Mouse (Mus musculus): ENCODE measurements around the gene Acadvl. TPM values are rescaled to one million over a fixed set of nuclear protein-coding genes. Genes with fewer than 3 reads are reported as not detected.
A peak's percentile ranks its signal among the peaks of the same experiment; 100 is the strongest.
"Not testable (repeated sequence)": the region's sequence is repeated elsewhere in the genome, so short reads cannot be mapped to it uniquely, and the experiment has no call there.

Gene Acadvl
- polyA plus RNA-seq, 1 experiment from 2014 or later = 78.2 TPM

GRCm38 (mm10) chr11:70016177-70016576 is 966 bp upstream of the Acadvl start:
- H3K4me3 ChIP-seq; H3K9ac ChIP-seq; H3K4me2 ChIP-seq; H3K9me3 ChIP-seq; H3K27ac ChIP-seq; H3K27me3 ChIP-seq; ATAC-seq (ENCODE audit: insufficient number of reproducible peaks, insufficient read depth, low FRiP score, low TSS enrichment, low read depth): not testable (repeated sequence)
- WGBS = 67% methylated on average over 2 of the region's 2 CpGs
- Histone ChIP-seq H3K4me1 (peaks cover 45% of the 10 kb centered on the region), H3K36me3 (peaks cover 32% of the 10 kb centered on the region)

- Histone ChIP-seq H3K4me2 (peak overlapping the region; percentile 85), H3K36me3 (peaks cover 37% of the 10 kb centered on the region), H3K27ac (no peak overlapping the region), H3K4me1 (peaks cover 41% of the 10 kb centered on the region), H3K9me3 (no peaks in the 10 kb centered on the region), H3K4me3 (peak overlapping the region; percentile 65; the same call in 1 of the 2 replicates), H3K27me3 (no peaks in the 10 kb centered on the region), H3K9ac (no peak overlapping the region)
- 64% methylated on average over 6 of the region's 6 CpGs for WGBS
- no peak for ATAC-seq (ENCODE audit: insufficient number of reproducible peaks, insufficient read depth, low FRiP score, low TSS enrichment, low read depth)
Measured at GRCm38 (mm10) chr11:70015677-70016076, 466 bp upstream of the Acadvl start.

GRCm38 (mm10) chr11:70014051-70014450 is 1.2 kb downstream of the Acadvl start:
- 61% methylated on average over 5 of the region's 5 CpGs for WGBS
- H3K9ac ChIP-seq = peak overlapping the region; percentile 84
- H3K36me3 ChIP-seq = peaks cover 53% of the 10 kb centered on the region
- no peaks in the 10 kb centered on the region for H3K27me3 ChIP-seq
- H3K4me1 ChIP-seq = peaks cover 25% of the 10 kb centered on the region
- H3K4me2 ChIP-seq = peak overlapping the region; percentile 85
- H3K4me3 ChIP-seq = no peak overlapping the region
- no peak for ATAC-seq (ENCODE audit: insufficient number of reproducible peaks, insufficient read depth, low FRiP score, low TSS enrichment, low read depth)
- no peaks in the 10 kb centered on the region for H3K9me3 ChIP-seq
- H3K27ac ChIP-seq = 0 out of 2 replicates have a peak overlapping the region, but pooled peaks have one; percentile 72

GRCm38 (mm10) chr11:70013408-70013807 is 1.8 kb downstream of the Acadvl start:
- Histone ChIP-seq H3K4me1 (peaks cover 22% of the 10 kb centered on the region), H3K27ac (no peak overlapping the region), H3K9me3 (no peaks in the 10 kb centered on the region), H3K4me2 (no peak overlapping the region), H3K27me3 (no peaks in the 10 kb centered on the region), H3K36me3 (peaks cover 60% of the 10 kb centered on the region), H3K9ac (no peak overlapping the region), H3K4me3 (no peak overlapping the region)
- 84% methylated on average over 3 of the region's 3 CpGs for WGBS
- ATAC-seq (ENCODE audit: insufficient number of reproducible peaks, insufficient read depth, low FRiP score, low TSS enrichment, low read depth) = no peak

GRCm38 (mm10) chr11:70012931-70013330 is 2.3 kb downstream of the Acadvl start:
- no peak overlapping the region for H3K27ac ChIP-seq
- no peak for ATAC-seq (ENCODE audit: insufficient number of reproducible peaks, insufficient read depth, low FRiP score, low TSS enrichment, low read depth)
- 86% methylated on average over 9 of the region's 9 CpGs for WGBS
- no peak overlapping the region for H3K9ac ChIP-seq
- H3K4me3 ChIP-seq = no peak overlapping the region
- H3K27me3 ChIP-seq = no peaks in the 10 kb centered on the region
- peaks cover 20% of the 10 kb centered on the region for H3K4me1 ChIP-seq
- peaks cover 65% of the 10 kb centered on the region for H3K36me3 ChIP-seq
- no peak overlapping the region for H3K4me2 ChIP-seq
- H3K9me3 ChIP-seq = no peaks in the 10 kb centered on the region

- Histone ChIP-seq H3K36me3 (peaks cover 84% of the 10 kb centered on the region), H3K9ac (0 out of 2 replicates have a peak overlapping the region, but pooled peaks have one; percentile 3), H3K4me2 (no peak overlapping the region), H3K27me3 (no peaks in the 10 kb centered on the region), H3K4me1 (peaks cover 10% of the 10 kb centered on the region), H3K9me3 (no peaks in the 10 kb centered on the region), H3K27ac (no peak overlapping the region), H3K4me3 (no peak overlapping the region)
- ATAC-seq (ENCODE audit: insufficient number of reproducible peaks, insufficient read depth, low FRiP score, low TSS enrichment, low read depth) = no peak
- 84% methylated on average over 10 of the region's 10 CpGs for WGBS
Measured at GRCm38 (mm10) chr11:70010961-70011360, 4.2 kb downstream of the Acadvl start.

GRCm38 (mm10) chr11:70010548-70010947 is 4.7 kb downstream of the Acadvl start:
- Histone ChIP-seq H3K27me3 (no peaks in the 10 kb centered on the region), H3K4me3 (no peak overlapping the region), H3K27ac (no peak overlapping the region), H3K36me3 (peaks cover 88% of the 10 kb centered on the region), H3K9ac (peak overlapping the region; percentile 40; the same call in 1 of the 2 replicates), H3K4me1 (peaks cover 10% of the 10 kb centered on the region), H3K4me2 (no peak overlapping the region), H3K9me3 (no peaks in the 10 kb centered on the region)
- 85% methylated on average over 12 of the region's 12 CpGs for WGBS
- ATAC-seq (ENCODE audit: insufficient number of reproducible peaks, insufficient read depth, low FRiP score, low TSS enrichment, low read depth) = no peak

GRCm38 (mm10) chr11:70010033-70010432 is 5.2 kb downstream of the Acadvl start:
- no peak overlapping the region for H3K4me2 ChIP-seq
- H3K4me3 ChIP-seq = no peak overlapping the region
- ATAC-seq (ENCODE audit: insufficient number of reproducible peaks, insufficient read depth, low FRiP score, low TSS enrichment, low read depth) = no peak
- H3K4me1 ChIP-seq = peaks cover 10% of the 10 kb centered on the region
- H3K36me3 ChIP-seq = peaks cover 94% of the 10 kb centered on the region
- H3K9me3 ChIP-seq = no peaks in the 10 kb centered on the region
- peak overlapping the region; percentile 40; the same call in 1 of the 2 replicates for H3K9ac ChIP-seq
- 89% methylated on average over 6 of the region's 6 CpGs for WGBS
- H3K27me3 ChIP-seq = no peaks in the 10 kb centered on the region
- H3K27ac ChIP-seq = no peak overlapping the region

GRCm38 (mm10) chr11:70005521-70005920 is 9.7 kb downstream of the Acadvl start:
- Histone ChIP-seq H3K9me3 (no peaks in the 10 kb centered on the region), H3K4me3 (no peak overlapping the region), H3K4me2 (no peak overlapping the region), H3K9ac (no peak overlapping the region; the same call in 1 of the 2 replicates), H3K36me3 (peaks cover 64% of the 10 kb centered on the region), H3K4me1 (peaks cover 31% of the 10 kb centered on the region), H3K27me3 (no peaks in the 10 kb centered on the region), H3K27ac (no peak overlapping the region)
- no peak for ATAC-seq (ENCODE audit: insufficient number of reproducible peaks, insufficient read depth, low FRiP score, low TSS enrichment, low read depth)
- 62% methylated on average over 5 of the region's 5 CpGs for WGBS

GRCm38 (mm10) chr11:70002471-70002870 is 12.7 kb downstream of the Acadvl start:
- Histone ChIP-seq H3K36me3 (peaks cover 58% of the 10 kb centered on the region), H3K27ac (no peak overlapping the region), H3K9ac (peak overlapping the region; percentile 59), H3K27me3 (no peaks in the 10 kb centered on the region), H3K4me1 (peaks cover 51% of the 10 kb centered on the region), H3K4me3 (peak overlapping the region; percentile 80), H3K9me3 (no peaks in the 10 kb centered on the region), H3K4me2 (peak overlapping the region; percentile 88)
- no peak for ATAC-seq (ENCODE audit: insufficient number of reproducible peaks, insufficient read depth, low FRiP score, low TSS enrichment, low read depth)
- WGBS = 95% methylated on average over 2 of the region's 2 CpGs

- peaks cover 54% of the 10 kb centered on the region for H3K4me1 ChIP-seq
- H3K27ac ChIP-seq = no peak overlapping the region
- no peak for ATAC-seq (ENCODE audit: insufficient number of reproducible peaks, insufficient read depth, low FRiP score, low TSS enrichment, low read depth)
- no peaks in the 10 kb centered on the region for H3K27me3 ChIP-seq
- peak overlapping the region; percentile 89 for H3K9ac ChIP-seq
- H3K4me2 ChIP-seq = peak overlapping the region; percentile 88
- peak overlapping the region; percentile 80 for H3K4me3 ChIP-seq
- no peaks in the 10 kb centered on the region for H3K9me3 ChIP-seq
- H3K36me3 ChIP-seq = peaks cover 52% of the 10 kb centered on the region
Measured at GRCm38 (mm10) chr11:70001865-70002264, 13.3 kb downstream of the Acadvl start.

- WGBS = 10% methylated on average over 8 of the region's 8 CpGs
- no peak for ATAC-seq (ENCODE audit: insufficient number of reproducible peaks, insufficient read depth, low FRiP score, low TSS enrichment, low read depth)
Measured at GRCm38 (mm10) chr11:70001159-70001558, 14.1 kb downstream of the Acadvl start.

More at GRCm38 (mm10) chr11:70001159-70001558, 14.1 kb downstream of the Acadvl start:
- Histone ChIP-seq H3K27me3 (no peaks in the 10 kb centered on the region), H3K4me1 (peaks cover 54% of the 10 kb centered on the region), H3K27ac (peak overlapping the region; percentile 97), H3K4me2 (peak overlapping the region; percentile 88), H3K36me3 (peaks cover 44% of the 10 kb centered on the region), H3K4me3 (peak overlapping the region; percentile 80), H3K9me3 (no peaks in the 10 kb centered on the region), H3K9ac (peak overlapping the region; percentile 89)
